Mouse (Mus musculus): ENCODE results near the gene Hoxc13.

The Hoxc13 gene

GRCm38 (mm10) chr15:102921053-102922011 lies at the start of gene Hoxc13:
TSS of gene Hoxc13 (plus strand) at chr15:102921103.
- DNase-seq (ENCODE audit: low spot score in 2 of 2): no peak

- no peak for DNase-seq (ENCODE audit: low spot score in 2 of 2)
Measured at GRCm38 (mm10) chr15:102885803-102886202, 35.1 kb upstream of the Hoxc13 start.

- no peak for DNase-seq (ENCODE audit: low spot score in 2 of 2)
Measured at GRCm38 (mm10) chr15:102895115-102895514, 25.8 kb upstream of the Hoxc13 start.

- DNase-seq (ENCODE audit: low spot score in 2 of 2): no peak
Measured at GRCm38 (mm10) chr15:102904946-102905345, 16.0 kb upstream of the Hoxc13 start.

- no peak for DNase-seq (ENCODE audit: low spot score in 2 of 2)
Measured at GRCm38 (mm10) chr15:102909536-102909935, 11.4 kb upstream of the Hoxc13 start.

GRCm38 (mm10) chr15:102910038-102910437 lies 10.9 kb upstream of the Hoxc13 start:
- no peak for DNase-seq (ENCODE audit: low spot score in 2 of 2)

GRCm38 (mm10) chr15:102910496-102911095 lies 10.3 kb upstream of the Hoxc13 start:
- no peak for DNase-seq (ENCODE audit: low spot score in 2 of 2)

GRCm38 (mm10) chr15:102913038-102913585 lies 7.8 kb upstream of the Hoxc13 start:
- no peak for DNase-seq (ENCODE audit: low spot score in 2 of 2)

- no peak for DNase-seq (ENCODE audit: low spot score in 2 of 2)
Measured at GRCm38 (mm10) chr15:102917972-102918572, 2.8 kb upstream of the Hoxc13 start.

- no peak for DNase-seq (ENCODE audit: low spot score in 2 of 2)
Measured at GRCm38 (mm10) chr15:102918611-102919265, 2.2 kb upstream of the Hoxc13 start.

GRCm38 (mm10) chr15:102919336-102920180 lies 1.3 kb upstream of the Hoxc13 start:
- DNase-seq (ENCODE audit: low spot score in 2 of 2): no peak

GRCm38 (mm10) chr15:102920619-102921018 lies 284 bp upstream of the Hoxc13 start:
- no peak for DNase-seq (ENCODE audit: low spot score in 2 of 2)

GRCm38 (mm10) chr15:102922012-102922362 lies 1.1 kb downstream of the Hoxc13 start:
- no peak for DNase-seq (ENCODE audit: low spot score in 2 of 2)

- no peak for DNase-seq (ENCODE audit: low spot score in 2 of 2)
Measured at GRCm38 (mm10) chr15:102922636-102923500, 2.0 kb downstream of the Hoxc13 start.

GRCm38 (mm10) chr15:102927032-102927645 lies 6.2 kb downstream of the Hoxc13 start:
- DNase-seq (ENCODE audit: low spot score in 2 of 2): no peak

- DNase-seq (ENCODE audit: low spot score in 2 of 2): no peak
Measured at GRCm38 (mm10) chr15:102931706-102932358, 10.9 kb downstream of the Hoxc13 start.

- DNase-seq (ENCODE audit: low spot score in 2 of 2): no peak
Measured at GRCm38 (mm10) chr15:102934438-102934837, 13.5 kb downstream of the Hoxc13 start.

GRCm38 (mm10) chr15:102934897-102935296 lies 14.0 kb downstream of the Hoxc13 start:
- DNase-seq (ENCODE audit: low spot score in 2 of 2): no peak
